Mouse (Mus musculus) kidney, embryonic 16.5 days (tissue): ENCODE data around the gene Tiam2. TPM values are rescaled to one million over a fixed set of nuclear protein-coding genes. Genes with fewer than 3 reads are reported as not detected.

Experiments used
- ATAC-seq: fragments of 200-750 bp; cut with Nextera tagmentation; 2 replicates; pipeline ENCODE4 v1.8.0; 2017; ENCODE audit warnings: moderate TSS enrichment; ENCODE audit not compliant: low FRiP score, low TSS enrichment
- H3K27ac ChIP-seq: fragments of 300-500 bp; sonication (generic); 2 replicates; pipeline ENCODE4 v1.5.1; 2014; ENCODE audit warnings: low read length
- H3K27me3 ChIP-seq: fragments of 300-500 bp; sonication (generic); 2 replicates; pipeline ENCODE4 v1.6.1; 2014; ENCODE audit warnings: low read length, control low read depth, mixed read lengths; ENCODE audit not compliant: insufficient read depth
- H3K36me3 ChIP-seq: fragments of 300-500 bp; sonication (generic); 2 replicates; pipeline ENCODE4 v1.6.1; 2014; ENCODE audit warnings: low read length, control low read depth, mixed read lengths; ENCODE audit not compliant: insufficient read depth
- H3K4me1 ChIP-seq: fragments of 300-500 bp; sonication (generic); 2 replicates; pipeline ENCODE4 v1.6.1; 2014; ENCODE audit warnings: low read length, control low read depth, mixed read lengths; ENCODE audit not compliant: insufficient read depth
- H3K4me2 ChIP-seq: fragments of 300-500 bp; sonication (generic); replicated peaks from 2 replicates; pipeline ENCODE4 v1.6.1; 2014; ENCODE audit warnings: low read depth, low read length
- H3K4me3 ChIP-seq: fragments of 300-500 bp; sonication (generic); 2 replicates; pipeline ENCODE4 v1.5.1; 2014; ENCODE audit warnings: mild to moderate bottlenecking, low read length
- H3K9ac ChIP-seq: fragments of 300-500 bp; sonication (generic); replicated peaks from 2 replicates; pipeline ENCODE4 v1.6.1; 2014; ENCODE audit warnings: low read length
- H3K9me3 ChIP-seq: fragments of 300-500 bp; sonication (generic); 2 replicates; pipeline ENCODE4 v1.6.1; 2016; ENCODE audit warnings: low read length, control low read depth
- WGBS: fragments of 180-500 bp; shearing (Covaris S2); extraction: QIAGEN DNeasy Blood & Tissue Kit; methylation state at CpG from one replicate; pipeline ENCODE4 v1.1.7; 2014; 5-methylcytosine and 5-hydroxymethylcytosine counted together
- polyA plus RNA-seq: library from polyadenylated mRNA; unstranded; fragments of >200 nt; fragmentation: Nextera tagmentation; extraction: Ambion mirVana; gene quantifications from 2 replicates; pipeline ENCODE4 v1.2.1, GENCODE M21; 2015

Tiam2 gene
- polyA plus RNA-seq, 1 experiment from 2014 or later: 5.0 TPM

DNA sequence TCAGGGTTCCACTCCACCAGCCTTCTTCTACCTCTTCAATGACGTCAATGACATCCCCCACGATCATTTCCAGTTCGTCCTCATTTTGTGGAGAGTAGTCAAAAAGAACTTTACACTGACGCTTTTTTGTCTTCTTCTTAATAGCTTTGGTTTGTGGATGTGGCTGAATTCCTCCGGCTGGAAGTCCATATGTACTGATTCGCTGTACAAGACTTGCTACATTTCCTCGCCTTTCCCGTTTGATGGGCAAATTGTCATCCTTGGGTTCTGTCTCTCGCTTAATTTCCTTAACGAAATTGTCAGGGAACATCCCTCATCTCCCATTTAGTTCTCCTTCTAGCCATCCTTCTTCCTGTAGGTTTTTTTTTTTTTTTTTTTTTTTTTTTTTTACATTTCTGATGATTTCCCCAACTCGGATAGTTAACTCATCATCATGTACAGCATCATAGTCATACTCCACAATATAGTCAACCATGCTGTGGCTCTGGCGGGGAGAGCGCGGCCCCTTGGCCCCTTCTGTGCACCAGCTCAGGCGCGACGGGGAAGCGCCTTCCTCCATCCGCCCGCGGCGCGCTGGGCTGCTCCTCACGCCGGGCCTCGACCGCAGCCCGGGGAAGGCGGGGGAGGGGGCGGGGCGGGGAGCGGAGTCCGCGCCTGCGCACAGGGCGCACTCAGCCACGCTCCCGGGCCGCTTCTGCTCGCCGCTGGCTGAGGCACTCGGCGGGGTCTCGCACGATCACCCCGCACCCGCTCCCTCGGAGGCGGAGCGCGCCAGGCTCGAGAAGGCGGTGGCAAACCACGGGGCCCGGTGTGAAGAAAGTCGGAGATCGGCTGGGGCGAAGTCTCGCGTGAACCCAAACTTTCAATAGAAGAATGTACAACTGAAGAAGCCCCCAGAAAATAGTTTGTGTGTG, 12.4 kb upstream of the Tiam2 start:
- 5% methylated on average over 60 of the region's 60 CpGs for WGBS
- peak overlapping the region; percentile 65 for H3K4me2 ChIP-seq
- H3K4me3 ChIP-seq: peak overlapping the region; percentile 47
- no peaks in the 10 kb centered on the region for H3K36me3 ChIP-seq
- H3K9me3 ChIP-seq: no peaks in the 10 kb centered on the region
- peak overlapping the region; percentile 38; the same call in 1 of the 2 replicates for H3K27ac ChIP-seq
- H3K4me1 ChIP-seq: peaks cover 9% of the 10 kb centered on the region; the same call in 1 of the 2 replicates
- ATAC-seq: peak; percentile 97
- peak overlapping the region; percentile 63 for H3K9ac ChIP-seq
- no peaks in the 10 kb centered on the region for H3K27me3 ChIP-seq

DNA sequence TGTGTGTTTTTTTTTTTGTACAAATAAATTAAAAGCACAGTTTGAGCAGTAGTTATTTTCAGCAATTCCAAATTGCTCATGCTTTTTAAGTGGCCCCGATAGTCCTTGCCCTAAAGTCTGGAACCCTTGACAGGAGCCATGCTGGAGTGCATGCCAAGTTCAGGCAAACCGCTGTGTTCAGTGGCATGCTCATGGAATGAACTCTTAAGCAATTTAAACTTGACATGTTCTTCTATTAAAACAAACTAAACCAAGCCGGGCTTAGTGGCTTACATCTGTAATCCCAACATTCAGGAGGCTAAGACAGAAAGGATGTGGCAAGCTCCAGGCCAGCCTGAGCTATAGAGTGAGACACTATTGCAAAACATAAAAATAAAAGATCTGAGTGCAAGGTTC, 11.8 kb upstream of the Tiam2 start:
- ATAC-seq: 0 out of 2 replicates have a peak, but pooled peaks have one; percentile 11
- peaks cover 9% of the 10 kb centered on the region; the same call in 1 of the 2 replicates for H3K4me1 ChIP-seq
- peak overlapping the region; percentile 38; the same call in 1 of the 2 replicates for H3K27ac ChIP-seq
- H3K4me3 ChIP-seq: peak overlapping the region; percentile 47
- H3K9ac ChIP-seq: peak overlapping the region; percentile 63
- no peaks in the 10 kb centered on the region for H3K36me3 ChIP-seq
- 0 out of 2 replicates have a peak, but pooled peaks cover 4% of the 10 kb centered on the region for H3K9me3 ChIP-seq
- peak overlapping the region; percentile 65 for H3K4me2 ChIP-seq
- H3K27me3 ChIP-seq: no peaks in the 10 kb centered on the region
- WGBS: 35% methylated on average over 3 of the region's 3 CpGs

DNA sequence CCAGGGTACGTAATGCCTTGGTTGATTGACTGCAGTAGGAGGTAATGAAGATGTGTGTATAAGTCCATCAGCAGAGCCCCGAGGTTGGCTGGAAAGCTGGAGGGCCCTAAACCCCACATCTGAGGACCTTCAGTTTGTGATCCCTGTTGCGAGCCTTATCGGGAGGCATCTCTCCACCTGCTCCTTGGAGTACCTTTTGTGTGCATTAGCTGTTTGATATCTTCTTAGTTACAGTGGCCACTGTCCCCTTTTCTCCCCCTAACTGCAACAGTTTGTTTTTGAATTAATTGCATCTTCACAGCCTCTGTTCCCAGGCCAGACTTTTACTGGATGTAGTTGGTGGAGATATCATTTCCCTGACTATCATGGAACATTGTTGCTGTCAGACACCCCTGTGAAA, 10.8 kb upstream of the Tiam2 start:
- no peaks in the 10 kb centered on the region for H3K36me3 ChIP-seq
- 0 out of 2 replicates have a peak, but pooled peaks cover 4% of the 10 kb centered on the region for H3K9me3 ChIP-seq
- no peak overlapping the region for H3K4me3 ChIP-seq
- peaks cover 9% of the 10 kb centered on the region; the same call in 1 of the 2 replicates for H3K4me1 ChIP-seq
- WGBS: 86% methylated on average over 4 of the region's 4 CpGs
- no peak overlapping the region for H3K27ac ChIP-seq
- H3K4me2 ChIP-seq: no peak overlapping the region
- no peak for ATAC-seq
- H3K27me3 ChIP-seq: no peaks in the 10 kb centered on the region
- H3K9ac ChIP-seq: no peak overlapping the region

DNA sequence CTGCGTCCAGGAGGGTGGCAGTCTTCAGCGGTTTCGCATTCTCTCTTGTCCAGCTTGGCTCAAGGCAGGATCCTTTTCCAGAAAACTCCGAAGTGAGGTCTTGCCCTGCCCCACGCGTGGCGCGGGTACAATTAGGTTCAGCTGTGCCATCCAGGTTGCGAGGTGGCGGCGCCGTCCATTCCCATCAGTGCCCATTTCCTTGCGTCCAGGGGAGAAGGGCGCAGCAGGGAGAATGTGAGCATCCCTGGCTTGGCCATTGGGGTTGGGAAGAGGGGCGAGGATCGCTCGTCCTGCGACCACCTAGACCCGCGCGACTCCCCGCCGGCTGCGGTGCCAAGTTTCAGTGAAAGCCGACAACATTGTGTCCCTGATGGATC, 518 bp downstream of the Tiam2 start:
- Histone ChIP-seq H3K36me3 (no peaks in the 10 kb centered on the region), H3K9ac (peak overlapping the region; percentile 50), H3K27ac (no peak overlapping the region), H3K4me3 (peak overlapping the region; percentile 54), H3K9me3 (no peaks in the 10 kb centered on the region), H3K27me3 (0 out of 2 replicates have a peak, but pooled peaks cover 6% of the 10 kb centered on the region), H3K4me2 (peak overlapping the region; percentile 78), H3K4me1 (peaks cover 13% of the 10 kb centered on the region)
- WGBS: under 1% methylated on average over 25 of the region's 25 CpGs
- no peak; the same call in 1 of the 2 replicates for ATAC-seq

DNA sequence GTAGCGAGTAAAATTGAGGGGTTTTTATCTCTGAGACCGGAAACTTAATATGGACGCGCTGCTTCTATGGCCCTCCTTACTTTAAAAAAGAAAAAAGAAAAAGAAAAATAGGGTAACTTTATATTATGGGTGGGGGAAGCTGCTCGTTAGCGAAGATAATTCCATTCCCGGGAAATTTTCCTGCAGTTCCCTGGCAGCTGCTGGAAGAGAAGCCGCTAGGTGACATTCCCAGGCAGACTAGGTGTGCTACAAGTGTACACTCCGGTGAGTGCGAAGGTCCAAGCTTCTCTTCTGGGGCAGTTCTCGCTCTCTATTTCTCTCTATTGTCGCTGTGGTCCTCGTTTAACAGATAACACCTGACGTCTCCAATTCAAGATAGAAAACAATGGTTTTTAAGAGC, 962 bp downstream of the Tiam2 start:
- Histone ChIP-seq H3K4me2 (peak overlapping the region; percentile 78), H3K4me1 (peaks cover 16% of the 10 kb centered on the region), H3K27me3 (0 out of 2 replicates have a peak, but pooled peaks cover 6% of the 10 kb centered on the region), H3K9ac (peak overlapping the region; percentile 50; the same call in 1 of the 2 replicates), H3K27ac (no peak overlapping the region), H3K9me3 (no peaks in the 10 kb centered on the region), H3K4me3 (peak overlapping the region; percentile 54), H3K36me3 (no peaks in the 10 kb centered on the region)
- 6% methylated on average over 14 of the region's 14 CpGs for WGBS
- no peak for ATAC-seq

DNA sequence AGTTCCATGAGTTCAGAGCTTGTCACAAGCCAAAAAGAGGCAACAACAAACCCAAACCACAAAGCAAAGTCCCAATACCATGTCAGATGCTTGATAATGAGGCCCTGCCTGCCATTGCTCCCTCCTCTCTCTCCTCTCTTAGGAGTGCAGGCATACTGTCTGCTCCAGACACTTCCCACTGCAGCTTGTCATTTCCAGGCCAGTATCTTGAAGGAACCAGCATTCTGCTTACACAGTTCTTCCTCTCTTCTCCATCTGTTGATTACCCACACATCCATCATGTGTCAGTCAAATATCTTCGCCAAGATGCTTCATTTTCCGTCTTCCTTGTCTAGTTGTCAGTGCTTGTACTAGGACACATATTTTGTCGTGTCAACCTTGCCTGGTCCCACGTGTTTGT, 2.4 kb downstream of the Tiam2 start:
- Histone ChIP-seq H3K4me3 (no peak overlapping the region), H3K27ac (no peak overlapping the region), H3K9ac (no peak overlapping the region), H3K4me2 (no peak overlapping the region), H3K27me3 (0 out of 2 replicates have a peak, but pooled peaks cover 6% of the 10 kb centered on the region), H3K9me3 (no peaks in the 10 kb centered on the region), H3K4me1 (peaks cover 16% of the 10 kb centered on the region), H3K36me3 (no peaks in the 10 kb centered on the region)
- WGBS: 83% methylated on average over 4 of the region's 4 CpGs
- ATAC-seq: no peak

DNA sequence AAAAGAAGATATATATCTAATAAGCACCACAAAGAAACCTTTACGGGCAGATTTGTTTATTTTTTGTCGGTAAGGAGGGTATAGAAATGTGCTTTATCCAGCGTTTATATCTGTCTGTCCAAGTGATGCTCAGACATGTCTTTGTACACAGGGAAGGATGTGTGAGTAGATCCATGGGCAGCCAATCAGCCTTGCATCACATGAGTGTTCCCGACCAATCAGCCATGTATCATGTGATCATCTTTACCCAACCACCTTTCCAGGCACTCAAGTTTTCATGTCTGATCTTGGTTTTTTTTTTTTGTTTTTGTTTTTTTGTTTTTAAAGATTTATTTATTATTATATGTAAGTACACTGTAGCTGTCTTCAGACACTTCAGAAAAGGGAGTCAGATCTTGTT, 3.1 kb downstream of the Tiam2 start:
- 83% methylated on average over 4 of the region's 4 CpGs for WGBS
- 0 out of 2 replicates have a peak, but pooled peaks cover 6% of the 10 kb centered on the region for H3K27me3 ChIP-seq
- no peaks in the 10 kb centered on the region for H3K36me3 ChIP-seq
- H3K4me1 ChIP-seq: peaks cover 16% of the 10 kb centered on the region
- no peak overlapping the region for H3K4me3 ChIP-seq
- H3K9me3 ChIP-seq: no peaks in the 10 kb centered on the region
- no peak overlapping the region for H3K9ac ChIP-seq
- no peak for ATAC-seq
- no peak overlapping the region for H3K27ac ChIP-seq
- no peak overlapping the region for H3K4me2 ChIP-seq

DNA sequence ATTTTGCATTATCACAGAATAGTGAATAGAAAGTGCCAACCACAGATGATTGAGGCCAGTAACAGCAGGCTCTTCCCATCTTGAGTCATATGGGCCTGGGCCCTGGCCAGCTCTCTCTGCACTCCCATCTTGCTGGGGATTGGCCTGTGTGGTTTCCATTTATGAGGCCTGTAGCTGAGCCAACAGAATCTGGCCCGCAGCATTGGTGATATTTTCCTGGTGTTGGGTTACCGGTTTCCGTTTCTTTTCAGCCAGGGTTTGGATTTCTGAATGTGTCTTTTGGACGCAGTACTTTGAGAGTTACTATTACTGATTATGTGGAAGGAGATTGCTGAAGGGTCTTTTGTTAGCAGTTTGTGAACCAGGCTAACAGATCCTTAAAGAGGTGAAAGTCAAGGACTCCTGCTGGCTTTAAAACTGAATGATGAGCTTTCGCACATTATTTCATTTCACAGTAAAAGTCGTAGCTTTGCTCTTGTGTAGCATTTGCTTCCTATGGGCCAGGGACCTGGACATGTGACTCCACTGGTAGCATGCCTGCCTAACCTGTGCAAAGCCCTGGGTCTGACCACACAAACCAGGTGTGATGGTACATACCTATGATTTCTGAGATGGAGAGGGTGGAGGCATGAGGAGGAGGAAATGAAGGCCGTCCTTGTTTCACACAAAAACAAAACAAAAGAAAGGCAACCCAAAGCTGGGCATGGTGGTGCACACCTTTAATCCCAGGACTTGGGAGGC, 5.5 kb downstream of the Tiam2 start:
- WGBS: 46% methylated on average over 7 of the region's 7 CpGs
- ATAC-seq: peak; percentile 53; the same call in 1 of the 2 replicates
- Histone ChIP-seq H3K27me3 (0 out of 2 replicates have a peak, but pooled peaks cover 4% of the 10 kb centered on the region), H3K9me3 (no peaks in the 10 kb centered on the region), H3K4me2 (no peak overlapping the region), H3K27ac (peak overlapping the region; percentile 46; the same call in 1 of the 2 replicates), H3K36me3 (no peaks in the 10 kb centered on the region), H3K4me3 (no peak overlapping the region), H3K9ac (no peak overlapping the region), H3K4me1 (peaks cover 16% of the 10 kb centered on the region; the same call in 1 of the 2 replicates)

DNA sequence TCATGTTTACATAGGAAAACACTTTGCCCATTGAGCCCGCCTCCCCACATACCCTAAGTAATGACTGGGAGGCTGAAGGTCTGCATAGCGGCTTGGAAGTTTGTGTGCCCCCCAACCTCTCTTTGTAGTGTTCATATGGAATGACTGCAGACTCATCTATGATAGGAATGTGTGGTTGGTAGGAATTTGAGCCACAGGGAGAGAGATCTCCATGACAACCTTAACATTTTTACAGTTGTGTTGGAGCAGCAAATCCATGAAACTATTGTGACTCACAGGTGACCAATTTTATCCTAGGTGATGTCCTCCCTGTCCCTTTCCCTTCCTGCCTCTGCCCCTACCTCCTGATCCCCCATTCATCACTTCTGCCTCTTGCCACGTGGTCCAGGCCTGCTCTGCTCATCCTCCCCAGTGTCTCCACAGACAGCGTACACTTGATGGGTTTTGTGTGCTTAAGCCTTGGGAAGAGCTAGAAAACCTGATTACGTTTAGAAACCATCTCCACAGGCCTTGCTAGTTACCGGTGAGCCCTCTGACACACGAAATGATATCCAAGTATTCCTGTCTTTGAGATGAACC, 9.9 kb downstream of the Tiam2 start:
- WGBS: 81% methylated on average over 7 of the region's 7 CpGs
- peaks cover 33% of the 10 kb centered on the region for H3K4me1 ChIP-seq
- H3K4me3 ChIP-seq: no peak overlapping the region
- H3K9me3 ChIP-seq: no peaks in the 10 kb centered on the region
- H3K36me3 ChIP-seq: no peaks in the 10 kb centered on the region
- no peaks in the 10 kb centered on the region for H3K27me3 ChIP-seq
- ATAC-seq: no peak
- no peak overlapping the region for H3K9ac ChIP-seq
- H3K4me2 ChIP-seq: no peak overlapping the region
- 0 out of 2 replicates have a peak overlapping the region, but pooled peaks have one; percentile 40 for H3K27ac ChIP-seq
